Mouse (Mus musculus) heart, embryonic 14.5 days (tissue): ENCODE measurements around the gene Lrrc10b. TPM values are rescaled to one million over a fixed set of nuclear protein-coding genes. Genes with fewer than 3 reads are reported as not detected.
A peak's percentile ranks its signal among the peaks of the same experiment; 100 is the strongest.

Experiments used
- ATAC-seq: fragments of 200-750 bp; cut with Nextera tagmentation; 2 replicates; pipeline ENCODE4 v1.8.0; 2017; ENCODE audit warnings: low read depth, moderate TSS enrichment; ENCODE audit not compliant: insufficient number of reproducible peaks, insufficient read depth, low FRiP score
- H3K27ac ChIP-seq, 2 experiments: fragments of 200-500 bp in 1 of 2; fragments of 300-500 bp in 1 of 2; sonication (generic) in 1 of 2; replicated peaks in 1 of 2; 2 replicates each; pipeline ENCODE4 v1.5.1; 2012 to 2014; ENCODE audit warnings: low read depth in 2 of 2, low read length in 2 of 2, control low read depth in 1 of 2, mild to moderate bottlenecking in 1 of 2, mixed read lengths in 1 of 2; ENCODE audit not compliant: control insufficient read depth in 1 of 2, insufficient read depth in 1 of 2
- H3K27me3 ChIP-seq: fragments of 300-500 bp; sonication (generic); 2 replicates; pipeline ENCODE4 v1.6.1; 2014; ENCODE audit warnings: mild to moderate bottlenecking, low read length, control low read depth; ENCODE audit not compliant: control insufficient read depth, insufficient read depth
- H3K36me3 ChIP-seq: fragments of 300-500 bp; sonication (generic); 2 replicates; pipeline ENCODE4 v1.6.1; 2014; ENCODE audit warnings: mild to moderate bottlenecking, control low read depth, low read length, mixed read lengths; ENCODE audit not compliant: control insufficient read depth, insufficient read depth
- H3K4me1 ChIP-seq, 2 experiments: fragments of 200-500 bp in 1 of 2; fragments of 300-500 bp in 1 of 2; sonication (generic) in 1 of 2; 2 replicates each; pipeline ENCODE4 v1.6.1; 2012 to 2014; ENCODE audit warnings: low read length in 2 of 2, control low read depth in 1 of 2, mixed read lengths in 1 of 2; ENCODE audit not compliant: control insufficient read depth in 2 of 2, insufficient read depth in 2 of 2
- H3K4me2 ChIP-seq: fragments of 300-500 bp; sonication (generic); 2 replicates; pipeline ENCODE4 v1.6.1; 2014; ENCODE audit warnings: mild to moderate bottlenecking, low read length
- H3K4me3 ChIP-seq, 2 experiments: fragments of 200-500 bp in 1 of 2; fragments of 300-500 bp in 1 of 2; sonication (generic) in 1 of 2; 2 replicates each; pipeline ENCODE4 v1.5.1; 2012 to 2014; ENCODE audit warnings: low read length in 2 of 2, mild to moderate bottlenecking in 2 of 2, control low read depth in 1 of 2, low read depth in 1 of 2, moderate library complexity in 1 of 2; ENCODE audit not compliant: control insufficient read depth in 1 of 2, insufficient read depth in 1 of 2
- H3K9ac ChIP-seq: fragments of 300-500 bp; sonication (generic); 2 replicates; pipeline ENCODE4 v1.6.1; 2014; ENCODE audit warnings: mild to moderate bottlenecking, low read length
- H3K9me3 ChIP-seq: fragments of 300-500 bp; sonication (generic); 2 replicates; pipeline ENCODE4 v1.6.1; 2016; ENCODE audit warnings: low read length, control low read depth; ENCODE audit not compliant: control insufficient read depth
- WGBS: fragments of 180-500 bp; shearing (Covaris S2); extraction: QIAGEN DNeasy Blood & Tissue Kit; methylation state at CpG from one replicate; pipeline ENCODE4 v1.1.7; 2014; 5-methylcytosine and 5-hydroxymethylcytosine counted together
- polyA plus RNA-seq: library from polyadenylated mRNA; unstranded; fragments of >200 nt; fragmentation: Nextera tagmentation; extraction: Ambion mirVana; gene quantifications from 2 replicates; pipeline ENCODE4 v1.2.1, GENCODE M21; 2014

Gene Lrrc10b
- polyA plus RNA-seq = 0.09 and 0.22 TPM in 2 replicates

GRCm38 (mm10) chr19:10456752-10457483 is at the start of gene Lrrc10b:
Gene Lrrc10b, minus strand, starts transcription at chr19:10457473.
- Histone ChIP-seq H3K4me3 (peak within 1 kb of the TSS; percentile 50 to 51), H3K4me2 (peak within 1 kb of the TSS; percentile 74), H3K4me1 (peaks cover 9 to 20% of the 10 kb centered on the region in 2 experiments), H3K27me3 (peaks cover 98% of the 10 kb centered on the region), H3K36me3 (no peaks in the 10 kb centered on the region), H3K9me3 (no peaks in the 10 kb centered on the region), H3K27ac (no peak within 1 kb of the TSS), H3K9ac (peak within 1 kb of the TSS; percentile 34; the same call in 1 of the 2 replicates)
- under 1% methylated on average over 69 of the region's 96 CpGs for WGBS
- ATAC-seq = no peak

GRCm38 (mm10) chr19:10502571-10502970 is 45.3 kb upstream of the Lrrc10b start:
- no peak for ATAC-seq
- H3K27ac ChIP-seq = no peak overlapping the region
- no peak overlapping the region for H3K9ac ChIP-seq
- H3K9me3 ChIP-seq = no peaks in the 10 kb centered on the region
- no peak overlapping the region for H3K4me3 ChIP-seq
- peaks cover 78% of the 10 kb centered on the region for H3K36me3 ChIP-seq
- no peak overlapping the region for H3K4me2 ChIP-seq
- 4% methylated on average over 4 of the region's 4 CpGs for WGBS
- no peaks in the 10 kb centered on the region for H3K4me1 ChIP-seq
- H3K27me3 ChIP-seq = no peaks in the 10 kb centered on the region

GRCm38 (mm10) chr19:10500581-10500980 is 43.3 kb upstream of the Lrrc10b start:
- H3K9ac ChIP-seq = no peak overlapping the region
- H3K36me3 ChIP-seq = peaks cover 64% of the 10 kb centered on the region
- H3K4me1 ChIP-seq = no peaks in the 10 kb centered on the region
- H3K4me2 ChIP-seq = no peak overlapping the region
- WGBS = 76% methylated on average over 8 of the region's 8 CpGs
- no peak overlapping the region for H3K4me3 ChIP-seq
- H3K27ac ChIP-seq = no peak overlapping the region
- no peaks in the 10 kb centered on the region for H3K27me3 ChIP-seq
- no peaks in the 10 kb centered on the region for H3K9me3 ChIP-seq
- no peak for ATAC-seq

- H3K27me3 ChIP-seq = 0 out of 2 replicates have a peak, but pooled peaks cover 3% of the 10 kb centered on the region
- no peak for ATAC-seq
- 0 out of 4 replicates have a peak overlapping the region, but pooled peaks of 1 of the 2 experiments have one; percentile 11 for H3K27ac ChIP-seq
- no peaks in the 10 kb centered on the region for H3K9me3 ChIP-seq
- no peak overlapping the region for H3K4me2 ChIP-seq
- H3K4me3 ChIP-seq = no peak overlapping the region
- 63% methylated on average over 8 of the region's 8 CpGs for WGBS
- H3K4me1 ChIP-seq = peaks cover under 1 to 1% of the 10 kb centered on the region in 2 experiments; a peak in 2 of 4 replicates
- peaks cover 43% of the 10 kb centered on the region for H3K36me3 ChIP-seq
- no peak overlapping the region for H3K9ac ChIP-seq
Measured at GRCm38 (mm10) chr19:10497512-10498160, 40.4 kb upstream of the Lrrc10b start.

- H3K27ac ChIP-seq = no peak overlapping the region
Measured at GRCm38 (mm10) chr19:10496976-10497375, 39.7 kb upstream of the Lrrc10b start.

GRCm38 (mm10) chr19:10495670-10496069 is 38.4 kb upstream of the Lrrc10b start:
- Histone ChIP-seq H3K27ac (no peak overlapping the region), H3K4me1 (peaks cover 4 to 7% of the 10 kb centered on the region in 2 experiments; a peak in 2 of 4 replicates), H3K4me3 (no peak overlapping the region), H3K4me2 (no peak overlapping the region), H3K27me3 (peaks cover 12% of the 10 kb centered on the region), H3K9ac (no peak overlapping the region), H3K9me3 (no peaks in the 10 kb centered on the region), H3K36me3 (peaks cover 24% of the 10 kb centered on the region)
- 86% methylated on average over 1 of the region's 1 CpGs for WGBS
- no peak for ATAC-seq

More at GRCm38 (mm10) chr19:10496976-10497375, 39.7 kb upstream of the Lrrc10b start:
- Histone ChIP-seq H3K4me1 (peaks cover 4 to 7% of the 10 kb centered on the region in 2 experiments; a peak in 2 of 4 replicates), H3K9ac (no peak overlapping the region), H3K27me3 (0 out of 2 replicates have a peak, but pooled peaks cover 3% of the 10 kb centered on the region), H3K4me2 (no peak overlapping the region), H3K9me3 (no peaks in the 10 kb centered on the region), H3K36me3 (peaks cover 37% of the 10 kb centered on the region), H3K4me3 (no peak overlapping the region)
- ATAC-seq = no peak
- WGBS = 63% methylated on average over 2 of the region's 2 CpGs

GRCm38 (mm10) chr19:10486264-10486738 is 29.0 kb upstream of the Lrrc10b start:
- Histone ChIP-seq H3K4me2 (no peak overlapping the region), H3K9me3 (no peaks in the 10 kb centered on the region), H3K4me3 (no peak overlapping the region), H3K9ac (no peak overlapping the region), H3K27ac (no peak overlapping the region), H3K36me3 (no peaks in the 10 kb centered on the region), H3K27me3 (peaks cover 67% of the 10 kb centered on the region), H3K4me1 (peaks cover 4 to 10% of the 10 kb centered on the region in 2 experiments; a peak in 2 of 4 replicates)
- WGBS = 19% methylated on average over 9 of the region's 9 CpGs
- ATAC-seq = peak; percentile 60; the same call in 1 of the 2 replicates
